Mouse (Mus musculus) MEL (cell line): ENCODE data around the gene Prdx1. TPM values are rescaled to one million over a fixed set of nuclear protein-coding genes. Genes with fewer than 3 reads are reported as not detected.

Experiments
- DNase-seq: peaks from one replicate; pipeline ENCODE4 v3.0.0; 2011; ENCODE audit warnings: low read depth, low spot score
- H3K27ac ChIP-seq: 2 replicates; pipeline ENCODE4 v1.5.1; 2012; ENCODE audit warnings: low read depth, mild to moderate bottlenecking, control low read depth, low read length, moderate library complexity; ENCODE audit not compliant: control insufficient read depth
- H3K27me3 ChIP-seq, 2 experiments: fragments of 150-350 bp in 1 of 2; sonication (generic) in 1 of 2; 2 replicates each; pipeline ENCODE4 v1.6.1; 2012; ENCODE audit warnings: low read length in 2 of 2, mild to moderate bottlenecking in 2 of 2, improper control_type of control experiment in 1 of 2, moderate library complexity in 1 of 2; ENCODE audit not compliant: insufficient read depth in 2 of 2, control insufficient read depth in 1 of 2
- H3K36me3 ChIP-seq, 2 experiments: 2 replicates each; pipeline ENCODE4 v1.6.1; 2012 to 2014; ENCODE audit warnings: low read length in 2 of 2, improper control_type of control experiment in 1 of 2, inconsistent platforms in 1 of 2, mild to moderate bottlenecking in 1 of 2; ENCODE audit not compliant: insufficient read depth in 2 of 2, control insufficient read depth in 1 of 2
- H3K4me1 ChIP-seq, 2 experiments: fragments of 150-350 bp in 1 of 2; sonication (generic) in 1 of 2; 2 replicates each; pipeline ENCODE4 v1.6.1; 2012; ENCODE audit warnings: low read length in 2 of 2, improper control_type of control experiment in 1 of 2, mild to moderate bottlenecking in 1 of 2; ENCODE audit not compliant: insufficient read depth in 2 of 2, control insufficient read depth in 1 of 2
- H3K4me3 ChIP-seq, 2 experiments: fragments of 150-350 bp in 1 of 2; sonication (generic) in 1 of 2; 2 replicates each; pipeline ENCODE4 v1.5.1; 2012; ENCODE audit warnings: low read depth in 2 of 2, low read length in 2 of 2, mild to moderate bottlenecking in 2 of 2, moderate library complexity in 2 of 2, control low read depth in 1 of 2, improper control_type of control experiment in 1 of 2; ENCODE audit not compliant: control insufficient read depth in 1 of 2, insufficient read depth in 1 of 2
- H3K79me2 ChIP-seq: 2 replicates; pipeline ENCODE4 v1.6.1; 2012; ENCODE audit warnings: mild to moderate bottlenecking, low read length, moderate library complexity; ENCODE audit not compliant: control insufficient read depth, poor library complexity, insufficient read depth
- H3K9ac ChIP-seq: 2 replicates; pipeline ENCODE4 v1.6.1; 2012; ENCODE audit warnings: low read depth, mild to moderate bottlenecking, control low read depth, low read length, moderate library complexity; ENCODE audit not compliant: control insufficient read depth, poor library complexity, severe bottlenecking
- H3K9me3 ChIP-seq: fragments of 150-350 bp; sonication (generic); replicated peaks from 2 replicates; pipeline ENCODE4 v1.6.1; 2012; ENCODE audit warnings: mild to moderate bottlenecking, low read length, improper control_type of control experiment, moderate library complexity; ENCODE audit not compliant: insufficient read depth
- CHD1 ChIP-seq: IDR thresholded peaks from 2 replicates; pipeline ENCODE4 v1.6.1; 2012; ENCODE audit warnings: low read depth, mild to moderate bottlenecking, inconsistent platforms, low read length, improper control_type of control experiment
- E2F4 ChIP-seq: IDR thresholded peaks from 2 replicates; pipeline ENCODE4 v1.6.1; 2011; ENCODE audit warnings: low read depth, low read length, improper control_type of control experiment, borderline replicate concordance
- GABPA ChIP-seq: IDR thresholded peaks from 2 replicates; pipeline ENCODE4 v1.6.1; 2012; ENCODE audit warnings: low read depth, mild to moderate bottlenecking, inconsistent platforms, low read length, improper control_type of control experiment, moderate library complexity
- JUND ChIP-seq: IDR thresholded peaks from 2 replicates; pipeline ENCODE4 v1.6.1; 2011; ENCODE audit warnings: low read depth, mild to moderate bottlenecking, improper control_type of control experiment, low read length
- MAFK ChIP-seq: IDR thresholded peaks from 2 replicates; pipeline ENCODE4 v1.6.1; 2011; ENCODE audit warnings: low read depth, mild to moderate bottlenecking, low read length, improper control_type of control experiment, borderline replicate concordance
- MEF2A ChIP-seq: IDR thresholded peaks from 2 replicates; pipeline ENCODE4 v1.6.1; 2014; ENCODE audit warnings: low read depth, mild to moderate bottlenecking, inconsistent platforms, low read length, improper control_type of control experiment; ENCODE audit not compliant: poor library complexity, insufficient replicate concordance, severe bottlenecking; ENCODE audit errors: extremely low read depth
- NELFE ChIP-seq: IDR thresholded peaks from 2 replicates; pipeline ENCODE4 v1.6.1; 2011; ENCODE audit warnings: low read depth, low read length, improper control_type of control experiment
- POLR2AphosphoS5 ChIP-seq: IDR thresholded peaks from 2 replicates; pipeline ENCODE4 v1.6.1; 2012; ENCODE audit warnings: low read depth, borderline replicate concordance, mild to moderate bottlenecking, inconsistent platforms, low read length, moderate library complexity, mixed read lengths
- SIN3A ChIP-seq: IDR thresholded peaks from 2 replicates; pipeline ENCODE4 v1.6.1; 2012; ENCODE audit warnings: low read length, improper control_type of control experiment, inconsistent platforms
- TAL1 ChIP-seq: IDR thresholded peaks from 2 replicates; pipeline ENCODE4 v1.6.1; 2012; ENCODE audit warnings: mild to moderate bottlenecking, inconsistent platforms, low read length, moderate library complexity, mixed read lengths
- TCF12 ChIP-seq: IDR thresholded peaks from 2 replicates; pipeline ENCODE4 v1.6.1; 2014; ENCODE audit warnings: low read depth, mild to moderate bottlenecking, inconsistent platforms, low read length, improper control_type of control experiment, moderate library complexity
- USF1 ChIP-seq: IDR thresholded peaks from 2 replicates; pipeline ENCODE4 v1.6.1; 2014; ENCODE audit warnings: low read depth, mild to moderate bottlenecking, inconsistent platforms, low read length, improper control_type of control experiment, moderate library complexity
- USF2 ChIP-seq, 2 experiments: IDR thresholded peaks; 2 replicates each; pipeline ENCODE4 v1.6.1; 2011 to 2012; ENCODE audit warnings: improper control_type of control experiment in 2 of 2, low read length in 2 of 2, borderline replicate concordance in 1 of 2, inconsistent platforms in 1 of 2, low read depth in 1 of 2, mild to moderate bottlenecking in 1 of 2; ENCODE audit not compliant: insufficient read depth in 1 of 2
- polyA plus RNA-seq, 2 experiments: library from polyadenylated mRNA; stranded (reverse) in 1 of 2; unstranded in 1 of 2; fragments of >175 nt in 1 of 2; fragments of >200 nt in 1 of 2; gene quantifications; 2 replicates each; pipeline versions ENCODE4 v1.2.1 to v1.2.4; 2012; ENCODE audit warnings: low replicate concordance in 2 of 2, low read depth in 1 of 2; ENCODE audit not compliant: insufficient read length in 2 of 2, insufficient read depth in 1 of 2, missing spikeins in 1 of 2
- total RNA-seq: library from RNA; depleted of rRNA; stranded (reverse); fragments of 300-350 nt; gene quantifications from 2 replicates; pipeline ENCODE4 v1.2.3, GENCODE M21; 2012

Gene Prdx1
- total and polyA plus RNA-seq, 3 experiments = 223 to 416 TPM; not detected in 1

- peaks cover 45% of the 10 kb centered on the region for H3K79me2 ChIP-seq
- TF ChIP-seq USF2 (IDR thresholded peaks at IDR 0.05; ENCODE audit: borderline replicate concordance in 1 of 2, insufficient read depth in 1 of 2, low read depth in 1 of 2, low read length in 2 of 2) (no peak), JUND (no peak), TCF12 (no peak)
- TF ChIP-seq, all 39 proteins: peak for 0
- Histone ChIP-seq H3K9me3 (no peaks in the 10 kb centered on the region), H3K4me1 (peaks cover 7 to 33% of the 10 kb centered on the region in 2 experiments), H3K9ac (peak overlapping the region; percentile 87), H3K27ac (no peak overlapping the region), H3K36me3 (peaks cover 20 to 60% of the 10 kb centered on the region in 2 experiments), H3K4me3 (peak overlapping the region; percentile 55 to 87), H3K27me3 (no peaks in the 10 kb centered on the region)
- no peak for DNase-seq
Observed at GRCm38 (mm10) chr4:116687041-116687440, 1.7 kb downstream of the Prdx1 start.

DNA sequence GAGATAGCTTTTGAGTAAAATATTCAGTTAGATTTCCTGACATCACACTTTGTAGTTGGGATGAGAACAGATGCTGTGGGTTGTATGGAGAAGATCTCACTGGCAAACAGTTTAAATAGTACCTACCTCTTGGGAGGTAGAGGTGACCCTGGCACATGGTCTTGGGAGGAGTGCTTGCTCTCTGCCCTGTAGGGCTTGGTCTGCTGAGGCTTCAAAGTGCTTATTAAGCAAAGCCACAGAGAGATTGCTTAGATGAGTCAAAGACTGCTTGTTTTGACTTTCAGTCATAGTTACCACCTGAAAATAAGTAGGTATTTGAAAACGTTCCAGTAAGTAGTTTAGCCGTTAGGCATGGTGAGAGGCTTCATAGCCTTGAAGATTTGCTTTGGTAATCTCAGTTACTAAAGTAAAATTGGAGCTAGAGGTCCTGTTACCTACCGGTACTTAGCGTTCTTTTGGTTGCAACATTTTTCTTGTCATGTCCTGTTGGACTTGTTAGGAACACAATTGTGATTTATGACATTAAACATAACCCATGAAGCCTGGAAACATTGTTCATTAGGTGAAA is 4.0 kb downstream of the Prdx1 start:
- Histone ChIP-seq H3K36me3 (peaks cover 33 to 47% of the 10 kb centered on the region in 2 experiments), H3K9ac (no peak overlapping the region)
- TF ChIP-seq POLR2AphosphoS5 (no peak), GABPA (no peak), MEF2A (no peak), USF1 (no peak), TAL1 (no peak), SIN3A (no peak), CHD1 (no peak), NELFE (no peak), MAFK (no peak)

GRCm38 (mm10) chr4:116692146-116692545 is 6.8 kb downstream of the Prdx1 start:
- no peaks in the 10 kb centered on the region for H3K27me3 ChIP-seq
- no peak for TF ChIP-seq E2F4
- H3K9ac ChIP-seq = no peak overlapping the region
- no peaks in the 10 kb centered on the region for H3K9me3 ChIP-seq
- no peak overlapping the region for H3K27ac ChIP-seq
- peaks cover 45 to 49% of the 10 kb centered on the region in 2 experiments for H3K36me3 ChIP-seq
- H3K4me3 ChIP-seq = no peak overlapping the region
- peaks cover 2 to 9% of the 10 kb centered on the region in 2 experiments; a peak in 1 of 4 replicates for H3K4me1 ChIP-seq
- peaks cover 34% of the 10 kb centered on the region for H3K79me2 ChIP-seq
- no peak for DNase-seq

More for the DNA sequence above, 4.0 kb downstream of the Prdx1 start:
- Histone ChIP-seq H3K79me2 (peaks cover 47% of the 10 kb centered on the region), H3K27me3 (no peaks in the 10 kb centered on the region), H3K27ac (no peak overlapping the region), H3K4me3 (no peak overlapping the region), H3K9me3 (no peaks in the 10 kb centered on the region), H3K4me1 (peaks cover 2 to 21% of the 10 kb centered on the region in 2 experiments)
- DNase-seq = no peak
